ENCODE assay signal across 10 mouse cellular contexts in genomic region chr11:98808417-98808816, GRCm38 (mm10). TPM values are rescaled to one million over a fixed set of nuclear protein-coding genes. Genes with fewer than 3 reads are reported as not detected.
DNase-seq lines count a peak whose midpoint lies in the region; ATAC-seq lines count a peak whose summit lies in the region.
"Had no signal": no experiment of that assay in that cellular context is flagged by ENCODE, and none has a peak within 500 bp of the region (broad histone marks: within the 10 kb centered on the region; RNA-seq: fewer than 3 reads in every experiment).

No protein-coding gene starts in this region.

- H3K27ac ChIP-seq in heart, embryonic 12.5 days (ENCODE audit: poor library complexity, severe bottlenecking), result peak overlapping the region; percentile 99; the same call in 1 of the 2 replicates
- H3K27ac ChIP-seq in midbrain, embryonic 12.5 days (replicated peaks), result peak overlapping the region; percentile 98
- H3K27ac ChIP-seq in midbrain, embryonic 11.5 days (ENCODE audit: low read depth, low read length), result no peak overlapping the region; the same call in 1 of the 2 replicates
- no peak overlapping the region for H3K27ac ChIP-seq in limb, embryonic 10.5 days
- peak overlapping the region; percentile 99 for H3K27ac ChIP-seq in stomach, embryonic 15.5 days

- H3K9ac ChIP-seq in heart, embryonic 12.5 days, result no peak overlapping the region
- no peak overlapping the region for H3K9ac ChIP-seq in midbrain, embryonic 12.5 days (replicated peaks)
- no peak overlapping the region for H3K9ac ChIP-seq in midbrain, embryonic 11.5 days (ENCODE audit: low read length)
- H3K9ac ChIP-seq in stomach, embryonic 15.5 days, result no peak overlapping the region

- no peaks in the 10 kb centered on the region for H3K9me3 ChIP-seq in heart, embryonic 12.5 days (replicated peaks)
- no peaks in the 10 kb centered on the region for H3K9me3 ChIP-seq in midbrain, embryonic 12.5 days
- H3K9me3 ChIP-seq in midbrain, embryonic 11.5 days (ENCODE audit: control insufficient read depth, low read length), result no peaks in the 10 kb centered on the region
- no peaks in the 10 kb centered on the region for H3K9me3 ChIP-seq in limb, embryonic 10.5 days (replicated peaks)
- no peaks in the 10 kb centered on the region for H3K9me3 ChIP-seq in stomach, embryonic 15.5 days

- no peaks in the 10 kb centered on the region for H3K27me3 ChIP-seq in heart, embryonic 12.5 days (replicated peaks)
- H3K27me3 ChIP-seq in midbrain, embryonic 12.5 days, result no peaks in the 10 kb centered on the region
- no peaks in the 10 kb centered on the region for H3K27me3 ChIP-seq in midbrain, embryonic 11.5 days (ENCODE audit: control insufficient read depth, insufficient read depth, low read length)
- no peaks in the 10 kb centered on the region for H3K27me3 ChIP-seq in limb, embryonic 10.5 days (ENCODE audit: low read depth, poor library complexity, severe bottlenecking)
- H3K27me3 ChIP-seq in stomach, embryonic 15.5 days (replicated peaks), result no peaks in the 10 kb centered on the region

- H3K4me1 ChIP-seq in heart, embryonic 12.5 days (replicated peaks), result peaks cover 20% of the 10 kb centered on the region
- peaks cover 18% of the 10 kb centered on the region for H3K4me1 ChIP-seq in midbrain, embryonic 12.5 days
- peaks cover 15% of the 10 kb centered on the region for H3K4me1 ChIP-seq in midbrain, embryonic 11.5 days (ENCODE audit: control insufficient read depth, insufficient read depth, low read length)
- peaks cover 25% of the 10 kb centered on the region for H3K4me1 ChIP-seq in limb, embryonic 10.5 days
- H3K4me1 ChIP-seq in stomach, embryonic 15.5 days, result peaks cover 15% of the 10 kb centered on the region

- DNase-seq in heart, postnatal 4 days, result no peak
- no peak for DNase-seq in midbrain, embryonic 11.5 days (ENCODE audit: low spot score, missing footprints)
- no peak for DNase-seq in limb, embryonic 10.5 days (ENCODE audit: low spot score)
- no peak for DNase-seq in layer of hippocampus, postnatal 25 days (ENCODE audit: extremely low spot score in 1 of 2, low spot score in 1 of 2)
- no peak for DNase-seq in left cerebral cortex, adult 18-20 months (ENCODE audit: low spot score in 2 of 2)
- DNase-seq: lung, postnatal 36 days; right cerebral cortex, postnatal 25 days had no signal

- peaks cover 64% of the 10 kb centered on the region for H3K36me3 ChIP-seq in heart, embryonic 12.5 days
- H3K36me3 ChIP-seq in midbrain, embryonic 12.5 days, result peaks cover 65% of the 10 kb centered on the region
- H3K36me3 ChIP-seq in midbrain, embryonic 11.5 days (ENCODE audit: control insufficient read depth, insufficient read depth, low read length), result peaks cover 29% of the 10 kb centered on the region
- H3K36me3 ChIP-seq in limb, embryonic 10.5 days, result peaks cover 77% of the 10 kb centered on the region
- H3K36me3 ChIP-seq in stomach, embryonic 15.5 days, result peaks cover 33% of the 10 kb centered on the region

- ATAC-seq in heart, embryonic 12.5 days (ENCODE audit: insufficient number of reproducible peaks, low FRiP score), result no peak
- ATAC-seq in midbrain, embryonic 12.5 days (ENCODE audit: low FRiP score, low read depth), result no peak
- ATAC-seq in midbrain, embryonic 11.5 days (ENCODE audit: low FRiP score), result no peak
- ATAC-seq in stomach, embryonic 15.5 days (ENCODE audit: insufficient read depth, low FRiP score, low read depth), result no peak

- H3K4me2 ChIP-seq in heart, embryonic 12.5 days, result peak overlapping the region; percentile 68; the same call in 1 of the 2 replicates
- H3K4me2 ChIP-seq in midbrain, embryonic 12.5 days (replicated peaks), result peak overlapping the region; percentile 78
- no peak overlapping the region for H3K4me2 ChIP-seq in midbrain, embryonic 11.5 days
- peak overlapping the region; percentile 71; the same call in 1 of the 2 replicates for H3K4me2 ChIP-seq in stomach, embryonic 15.5 days

- H3K4me3 ChIP-seq in heart, embryonic 12.5 days, result 0 out of 2 replicates have a peak overlapping the region, but pooled peaks have one; percentile 98
- H3K4me3 ChIP-seq in midbrain, embryonic 12.5 days, result no peak overlapping the region
- H3K4me3 ChIP-seq in midbrain, embryonic 11.5 days (ENCODE audit: low read depth, low read length), result no peak overlapping the region
- peak overlapping the region; percentile 93; the same call in 1 of the 2 replicates for H3K4me3 ChIP-seq in limb, embryonic 10.5 days
- no peak overlapping the region for H3K4me3 ChIP-seq in stomach, embryonic 15.5 days (replicated peaks)

- 79% methylated on average over 2 of the region's 2 CpGs for WGBS in heart, embryonic 12.5 days
- WGBS in midbrain, embryonic 12.5 days, result 76% methylated on average over 2 of the region's 2 CpGs
- 82% methylated on average over 2 of the region's 2 CpGs for WGBS in midbrain, embryonic 11.5 days
- WGBS in limb, embryonic 10.5 days, result 85% methylated on average over 2 of the region's 2 CpGs
- WGBS in stomach, embryonic 15.5 days, result 67% methylated on average over 2 of the region's 2 CpGs

RNA-seq across cellular contexts. Expression of gene Casc3, which starts 3.7 kb away (rescaled TPM):
- 31.8 and 33.3 TPM in 2 replicates for polyA plus RNA-seq in heart, embryonic 12.5 days (2016; fragmentation: Nextera tagmentation; extraction: Ambion mirVana)
- 10 to 100 TPM; 26.9 to 28.4 TPM for total RNA-seq in heart, postnatal 4 days (2021)
- polyA plus RNA-seq in midbrain, embryonic 12.5 days (2016; fragmentation: Nextera tagmentation; extraction: Ambion mirVana), result 65.5 and 74.2 TPM in 2 replicates
- polyA plus RNA-seq in midbrain, embryonic 11.5 days (2014; fragmentation: Nextera tagmentation; extraction: Ambion mirVana), result 51.9 and 53.1 TPM in 2 replicates
- polyA plus RNA-seq in limb, embryonic 10.5 days (2016; fragmentation: Nextera tagmentation; extraction: Ambion mirVana), result 46.7 and 51.9 TPM in 2 replicates
- 31.7 and 35.3 TPM in 2 replicates for polyA plus RNA-seq in stomach, embryonic 15.5 days (2015; fragmentation: Nextera tagmentation; extraction: Ambion mirVana)
- total RNA-seq in layer of hippocampus, postnatal 25 days (2021), result 10 to 100 TPM; 53.3 to 60.6 TPM
- total RNA-seq in left cerebral cortex, adult 18-20 months (2021), result 10 to 100 TPM; 53.0 to 57.3 TPM

RNA-seq across cellular contexts. Expression of gene Msl1, which starts 13.1 kb away (rescaled TPM):
- polyA plus RNA-seq in heart, embryonic 12.5 days (2016; fragmentation: Nextera tagmentation; extraction: Ambion mirVana), result 20.3 and 21.4 TPM in 2 replicates
- total RNA-seq in heart, postnatal 4 days (2021), result 10 to 100 TPM; 67.8 to 71.5 TPM
- 38.6 and 42.4 TPM in 2 replicates for polyA plus RNA-seq in midbrain, embryonic 12.5 days (2016; fragmentation: Nextera tagmentation; extraction: Ambion mirVana)
- polyA plus RNA-seq in midbrain, embryonic 11.5 days (2014; fragmentation: Nextera tagmentation; extraction: Ambion mirVana), result 24.0 and 25.1 TPM in 2 replicates
- polyA plus RNA-seq in limb, embryonic 10.5 days (2016; fragmentation: Nextera tagmentation; extraction: Ambion mirVana), result 22.8 and 25.0 TPM in 2 replicates
- 23.0 and 23.6 TPM in 2 replicates for polyA plus RNA-seq in stomach, embryonic 15.5 days (2015; fragmentation: Nextera tagmentation; extraction: Ambion mirVana)
- 100 to 1,000 TPM; 170 to 176 TPM for total RNA-seq in layer of hippocampus, postnatal 25 days (2021)
- total RNA-seq in left cerebral cortex, adult 18-20 months (2021), result 100 to 1,000 TPM; 182 to 185 TPM

RNA-seq across cellular contexts. Expression of gene Rapgefl1, which starts 28.2 kb away (rescaled TPM):
- 0.51 and 1.0 TPM in 2 replicates for polyA plus RNA-seq in heart, embryonic 12.5 days (2016; fragmentation: Nextera tagmentation; extraction: Ambion mirVana)
- total RNA-seq in heart, postnatal 4 days (2021), result 1 to 10 TPM; 1.3 TPM
- polyA plus RNA-seq in midbrain, embryonic 12.5 days (2016; fragmentation: Nextera tagmentation; extraction: Ambion mirVana), result 3.0 and 3.1 TPM in 2 replicates
- polyA plus RNA-seq in midbrain, embryonic 11.5 days (2014; fragmentation: Nextera tagmentation; extraction: Ambion mirVana), result 1.6 and 1.8 TPM in 2 replicates
- polyA plus RNA-seq in limb, embryonic 10.5 days (2016; fragmentation: Nextera tagmentation; extraction: Ambion mirVana), result 1.4 and 1.9 TPM in 2 replicates
- 3.8 and 4.1 TPM in 2 replicates for polyA plus RNA-seq in stomach, embryonic 15.5 days (2015; fragmentation: Nextera tagmentation; extraction: Ambion mirVana)
- total RNA-seq in layer of hippocampus, postnatal 25 days (2021), result 100 to 1,000 TPM; 185 to 222 TPM
- total RNA-seq in left cerebral cortex, adult 18-20 months (2021), result 100 to 1,000 TPM; 133 to 139 TPM

RNA-seq across cellular contexts. Expression of gene Nr1d1, which starts 33.3 kb away (rescaled TPM):
- polyA plus RNA-seq in heart, embryonic 12.5 days (2016; fragmentation: Nextera tagmentation; extraction: Ambion mirVana), result 6.4 TPM in 2 replicates
- total RNA-seq in heart, postnatal 4 days (2021), result 10 to 100 TPM; 26.3 to 27.6 TPM
- 1.2 and 1.5 TPM in 2 replicates for polyA plus RNA-seq in midbrain, embryonic 12.5 days (2016; fragmentation: Nextera tagmentation; extraction: Ambion mirVana)
- 0.93 and 1.2 TPM in 2 replicates for polyA plus RNA-seq in midbrain, embryonic 11.5 days (2014; fragmentation: Nextera tagmentation; extraction: Ambion mirVana)
- polyA plus RNA-seq in limb, embryonic 10.5 days (2016; fragmentation: Nextera tagmentation; extraction: Ambion mirVana), result 1.2 and 1.5 TPM in 2 replicates
- 2.4 and 2.5 TPM in 2 replicates for polyA plus RNA-seq in stomach, embryonic 15.5 days (2015; fragmentation: Nextera tagmentation; extraction: Ambion mirVana)
- total RNA-seq in layer of hippocampus, postnatal 25 days (2021), result 10 to 100 TPM; 78.1 to 92.2 TPM
- 100 to 1,000 TPM in 1 of 2 experiments, 10 to 100 TPM in 1; 87.2 to 122 TPM for total RNA-seq in left cerebral cortex, adult 18-20 months (2021)

RNA-seq across cellular contexts. Expression of gene Wipf2, which starts 55.0 kb away (rescaled TPM):
- polyA plus RNA-seq in heart, embryonic 12.5 days (2016; fragmentation: Nextera tagmentation; extraction: Ambion mirVana), result 3.0 and 3.3 TPM in 2 replicates
- total RNA-seq in heart, postnatal 4 days (2021), result 10 to 100 TPM; 12.6 to 14.1 TPM
- 4.9 TPM in 2 replicates for polyA plus RNA-seq in midbrain, embryonic 12.5 days (2016; fragmentation: Nextera tagmentation; extraction: Ambion mirVana)
- 4.4 and 5.9 TPM in 2 replicates for polyA plus RNA-seq in midbrain, embryonic 11.5 days (2014; fragmentation: Nextera tagmentation; extraction: Ambion mirVana)
- polyA plus RNA-seq in limb, embryonic 10.5 days (2016; fragmentation: Nextera tagmentation; extraction: Ambion mirVana), result 5.4 and 6.2 TPM in 2 replicates
- polyA plus RNA-seq in stomach, embryonic 15.5 days (2015; fragmentation: Nextera tagmentation; extraction: Ambion mirVana), result 4.5 and 5.0 TPM in 2 replicates
- total RNA-seq in layer of hippocampus, postnatal 25 days (2021), result 10 to 100 TPM; 57.2 to 61.4 TPM
- total RNA-seq in left cerebral cortex, adult 18-20 months (2021), result 10 to 100 TPM; 73.3 to 75.5 TPM

Comparison
In these comparisons a context has a peak if more than half of its experiments do, and no peak if none do; other contexts are left out.
1. H3K27ac ChIP-seq: peak in heart, embryonic 12.5 days (single experiment), midbrain, embryonic 12.5 days (single experiment) and stomach, embryonic 15.5 days (single experiment); none in midbrain, embryonic 11.5 days (single experiment) and limb, embryonic 10.5 days (single experiment).
2. H3K4me3 ChIP-seq: peak in heart, embryonic 12.5 days (single experiment) and limb, embryonic 10.5 days (single experiment); none in midbrain, embryonic 12.5 days (single experiment), midbrain, embryonic 11.5 days (single experiment) and stomach, embryonic 15.5 days (single experiment).